Mouse (Mus musculus) erythroblast, embryonic 14.5 days (primary cell): Measurements from ENCODE around the gene Kpna7.

Experiments
- GATA1 ChIP-seq: IDR thresholded peaks from 2 replicates; pipeline ENCODE4 v1.6.1; 2012; ENCODE audit warnings: low read length, inconsistent platforms, mixed read lengths
- TAL1 ChIP-seq: IDR thresholded peaks from 3 replicates; pipeline ENCODE4 v1.6.1; 2012; ENCODE audit warnings: low read length, inconsistent platforms, mixed read lengths

- TF ChIP-seq GATA1 (no peak), TAL1 (no peak)
Measured at GRCm38 (mm10) chr5:145110401-145110800, 26.6 kb upstream of the Kpna7 start.
